Comparison of ENCODE assay signal across 7 mouse cellular contexts in the genomic region with DNA sequence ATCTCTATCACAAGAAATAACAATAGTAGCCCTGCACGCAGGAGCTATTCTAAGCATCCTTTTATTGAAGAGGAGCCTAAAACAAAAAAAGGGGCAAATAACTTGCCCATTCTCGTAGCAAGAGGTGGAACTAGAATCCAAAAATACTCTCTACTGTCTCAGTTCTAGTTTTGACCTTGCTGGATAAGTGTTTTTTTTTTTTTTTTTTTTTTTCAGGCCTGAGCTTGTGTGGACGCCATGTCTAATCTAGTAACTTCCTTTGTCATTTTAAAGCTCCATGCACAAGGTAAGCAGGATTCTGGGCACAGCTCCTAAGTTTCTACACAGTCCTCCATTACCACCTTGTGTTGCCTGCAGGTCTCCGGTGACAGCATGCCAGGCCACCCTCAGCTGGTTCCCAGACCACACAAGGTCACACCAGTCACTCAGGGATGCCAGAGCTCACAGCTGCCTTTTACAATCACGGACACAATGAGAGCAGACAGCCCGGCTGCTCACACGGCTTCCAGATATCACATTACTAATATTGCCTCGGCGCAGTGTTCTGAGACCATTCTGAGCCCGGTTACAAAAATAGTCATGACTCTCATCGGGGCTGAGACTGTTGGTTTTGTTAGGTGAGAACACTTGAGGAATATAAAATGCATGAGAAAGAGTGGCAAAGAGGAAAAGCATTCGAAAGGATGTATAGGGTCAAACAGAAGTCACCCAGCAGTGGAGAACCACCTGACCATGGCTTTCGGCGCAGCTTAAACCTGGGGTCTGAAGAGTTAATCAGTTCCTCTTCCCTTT.
DNase-seq lines count a peak whose midpoint lies in the region; ATAC-seq and TF ChIP-seq lines count a peak whose summit lies in the region.

No protein-coding gene starts in this region.

- 41% methylated on average over 14 of the region's 14 CpGs for WGBS in hindbrain, postnatal 0 days
- 60% methylated on average over 14 of the region's 14 CpGs for WGBS in liver, embryonic 13.5 days (ENCODE audit: insufficient replicate concordance)
- 42% methylated on average over 14 of the region's 14 CpGs for WGBS in stomach, embryonic 16.5 days

- H3K9me3 ChIP-seq in hindbrain, postnatal 0 days (ENCODE audit: low read length), result no peaks in the 10 kb centered on the region
- H3K9me3 ChIP-seq in liver, embryonic 13.5 days (replicated peaks), result no peaks in the 10 kb centered on the region
- no peaks in the 10 kb centered on the region for H3K9me3 ChIP-seq in stomach, embryonic 16.5 days (replicated peaks; ENCODE audit: control insufficient read depth, low read length)

- intact Hi-C loops in gastrocnemius, postnatal 14 days (cut with DNase I; ENCODE audit: low total_unique reads), result loop anchor here (2.0 kb wide), 1 partner anchor 733 kb away; no protein-coding TSS in a partner anchor

- peak; percentile 46; the same call in 1 of the 2 replicates for ATAC-seq in hindbrain, postnatal 0 days
- no peak for ATAC-seq in liver, embryonic 13.5 days (ENCODE audit: low read depth)
- ATAC-seq in stomach, embryonic 16.5 days (ENCODE audit: insufficient read depth, low FRiP score), result no peak

- peak overlapping the region; percentile 57; the same call in 1 of the 2 replicates for H3K27ac ChIP-seq in hindbrain, postnatal 0 days
- H3K27ac ChIP-seq in liver, embryonic 13.5 days, result no peak overlapping the region
- no peak overlapping the region for H3K27ac ChIP-seq in stomach, embryonic 16.5 days (ENCODE audit: low read length)

- no peak overlapping the region for H3K9ac ChIP-seq in hindbrain, postnatal 0 days (replicated peaks; ENCODE audit: low read length)
- no peak overlapping the region for H3K9ac ChIP-seq in liver, embryonic 13.5 days
- H3K9ac ChIP-seq in stomach, embryonic 16.5 days (ENCODE audit: low read length), result peak overlapping the region; percentile 58; the same call in 1 of the 2 replicates

- no peak for TF ChIP-seq CTCF in hindbrain, postnatal 0 days (IDR thresholded peaks at IDR 0.05; ENCODE audit: low read depth)

- H3K27me3 ChIP-seq in hindbrain, postnatal 0 days (ENCODE audit: insufficient read depth, low read length), result no peaks in the 10 kb centered on the region
- H3K27me3 ChIP-seq in liver, embryonic 13.5 days, result 0 out of 2 replicates have a peak, but pooled peaks cover 3% of the 10 kb centered on the region
- no peaks in the 10 kb centered on the region for H3K27me3 ChIP-seq in stomach, embryonic 16.5 days (ENCODE audit: control insufficient read depth, insufficient read depth, low read length)

- peak overlapping the region; percentile 28 for H3K4me3 ChIP-seq in hindbrain, postnatal 0 days (ENCODE audit: low read length)
- 0 out of 2 replicates have a peak overlapping the region, but pooled peaks have one; percentile 22 for H3K4me3 ChIP-seq in liver, embryonic 13.5 days (replicated peaks)
- H3K4me3 ChIP-seq in stomach, embryonic 16.5 days (replicated peaks; ENCODE audit: low read length), result peak overlapping the region; percentile 50

- peak overlapping the region; percentile 53 for H3K4me2 ChIP-seq in hindbrain, postnatal 0 days (ENCODE audit: low read depth, low read length)
- peak overlapping the region; percentile 39; the same call in 1 of the 2 replicates for H3K4me2 ChIP-seq in liver, embryonic 13.5 days
- peak overlapping the region; percentile 62 for H3K4me2 ChIP-seq in stomach, embryonic 16.5 days (ENCODE audit: low read depth, low read length)

- peak; percentile 42 for DNase-seq in adrenal gland, postnatal 14 days
- peak; percentile 22 to 27 for DNase-seq in cerebellum, postnatal 25 days
- peak; percentile 75 for DNase-seq in gastrocnemius, postnatal 14 days
- DNase-seq in hindbrain, postnatal 0 days (ENCODE audit: low spot score), result peak; percentile 29
- no peak for DNase-seq in liver, embryonic 13.5 days
- no peak for DNase-seq in layer of hippocampus, postnatal 25 days (ENCODE audit: extremely low spot score in 1 of 2, low spot score in 1 of 2)

- H3K4me1 ChIP-seq in hindbrain, postnatal 0 days (ENCODE audit: insufficient read depth, low read length), result peaks cover 4% of the 10 kb centered on the region
- no peaks in the 10 kb centered on the region for H3K4me1 ChIP-seq in liver, embryonic 13.5 days (replicated peaks)
- peaks cover 3% of the 10 kb centered on the region; the same call in 1 of the 2 replicates for H3K4me1 ChIP-seq in stomach, embryonic 16.5 days (ENCODE audit: control insufficient read depth, insufficient read depth, low read length)

- H3K36me3 ChIP-seq in hindbrain, postnatal 0 days (ENCODE audit: insufficient read depth, low read length), result no peaks in the 10 kb centered on the region
- no peaks in the 10 kb centered on the region for H3K36me3 ChIP-seq in liver, embryonic 13.5 days
- H3K36me3 ChIP-seq in stomach, embryonic 16.5 days (ENCODE audit: control insufficient read depth, insufficient read depth, low read length), result no peaks in the 10 kb centered on the region

Comparison
In these comparisons a context has a peak if more than half of its experiments do, and no peak if none do; other contexts are left out.
1. DNase-seq: peak in adrenal gland, postnatal 14 days (single experiment), cerebellum, postnatal 25 days (2 of 2), gastrocnemius, postnatal 14 days (single experiment) and hindbrain, postnatal 0 days (single experiment); none in liver, embryonic 13.5 days (single experiment) and layer of hippocampus, postnatal 25 days (0 of 2).
2. Peak in every context shown above with its lines, with median percentiles within 50 percentile points of each other: H3K4me2 ChIP-seq and H3K4me3 ChIP-seq.